Mouse (Mus musculus) left cerebral cortex, adult 6 months (tissue): ENCODE data around the gene March6. TPM values are rescaled to one million over a fixed set of nuclear protein-coding genes. Genes with fewer than 3 reads are reported as not detected.

Experiments used
- long read RNA-seq, 2 experiments: library from polyadenylated mRNA; unstranded; transcript quantifications; one replicate each; pipeline ENCODE4 v2.0.0; 2019 to 2020
- polyA plus RNA-seq: library from polyadenylated mRNA; unstranded; fragments of <200 nt; fragmentation: Nextera tagmentation; gene quantifications from 2 replicates; pipeline ENCODE4 v1.2.3, GENCODE M21; 2021

The March6 gene
- polyA plus RNA-seq = 31.2 and 32.0 TPM in 2 replicates
- long read RNA-seq, experiment 1, full-length matches to known transcripts = 109 of 248 reads
- long read RNA-seq, experiment 1, partial matches to known transcripts = 124 of 248 reads
- long read RNA-seq, experiment 1, other reads (novel, unspliced or antisense) = 15 of 248 reads
- long read RNA-seq, experiment 2, full-length matches to known transcripts = 4 of 71 reads
- long read RNA-seq, experiment 2, partial matches to known transcripts = 11 of 71 reads
- long read RNA-seq, experiment 2, other reads (novel, unspliced or antisense) = 56 of 71 reads

DNA sequence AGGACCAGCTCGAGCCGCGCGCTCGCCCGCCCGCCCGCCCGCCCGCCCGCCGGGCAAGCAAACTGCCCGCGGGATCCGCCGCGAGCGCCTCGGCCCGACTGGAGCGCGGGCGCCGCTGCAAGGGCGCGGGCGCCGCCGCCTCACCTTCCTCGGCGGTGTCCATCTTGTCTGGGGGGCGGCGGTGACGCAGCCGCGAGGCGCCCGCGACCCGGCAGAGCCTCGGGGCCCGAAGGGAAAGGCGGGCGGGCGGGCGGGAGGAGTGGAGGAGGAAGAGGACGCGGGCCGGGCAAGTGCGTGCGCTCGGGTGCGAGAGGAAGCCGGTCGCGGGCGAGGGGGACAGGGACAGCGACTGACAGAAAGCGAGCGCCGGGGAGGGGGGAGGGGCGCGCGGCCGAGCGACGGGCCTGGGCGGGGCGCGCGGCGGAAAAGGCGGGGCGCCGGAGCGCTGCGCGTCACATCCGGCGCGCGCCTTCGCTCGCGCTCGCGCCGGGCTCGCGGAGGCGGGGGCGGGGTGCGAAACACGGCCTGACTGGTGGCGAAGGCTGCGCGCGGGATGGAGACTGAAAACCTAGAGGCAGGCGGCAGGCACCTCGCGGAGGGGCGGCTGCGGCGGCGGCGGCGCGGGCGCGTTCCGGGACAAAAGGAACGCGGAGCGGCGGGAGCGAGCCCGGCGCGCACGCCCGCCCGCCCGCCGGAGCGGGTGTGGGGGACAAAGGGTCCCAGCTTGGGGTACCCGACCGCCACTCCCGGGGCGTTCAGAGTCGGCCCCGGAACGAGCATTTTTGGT, at the start of gene March6:
March6 (minus strand) TSS at position 395 of the 787 bp plus-strand sequence.

DNA sequence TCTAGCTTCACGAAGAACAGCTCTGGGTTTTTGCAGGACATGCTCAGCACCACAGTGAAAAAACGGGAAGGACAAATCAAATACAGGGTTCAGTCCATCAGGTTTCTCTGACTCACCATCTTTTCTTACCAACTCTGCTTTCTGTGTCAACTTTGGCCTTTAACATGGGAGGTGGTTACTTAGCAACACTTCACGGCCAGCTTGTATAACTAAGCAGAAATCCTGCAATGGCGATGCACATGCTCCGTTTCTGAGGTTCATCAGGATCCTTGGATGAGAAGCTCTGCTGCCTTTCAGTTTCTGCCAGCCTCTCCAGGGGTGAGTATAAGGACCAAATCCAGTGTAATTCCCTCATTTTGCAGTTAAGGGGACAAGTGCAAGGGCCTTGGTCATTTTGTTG, 34.3 kb upstream of the March6 start, which contains the start of gene Cmbl:
Cmbl (plus strand) TSS at position 206 of the 400 bp plus-strand sequence.

GRCm38 (mm10) chr15:31453098-31453916, 77.5 kb downstream of the March6 start, which contains the start of gene Ropn1l:
TSS of gene Ropn1l (minus strand) at chr15:31453737.

Other genes starting within 250 kb of the March6 start
- 12.8 and 15.0 TPM in 2 replicates for gene Ankrd33b, start 163.3 kb downstream of the March6 start, polyA plus RNA-seq
- 2.6 and 3.3 TPM in 2 replicates for gene Ropn1l, start 77.3 kb downstream of the March6 start, polyA plus RNA-seq
- gene Cmbl, start 34.3 kb upstream of the March6 start, polyA plus RNA-seq = 26.5 and 30.1 TPM in 2 replicates
- gene Cct5, start 70.8 kb upstream of the March6 start, polyA plus RNA-seq = 245 and 321 TPM in 2 replicates
- gene Fam173b, start 70.8 kb upstream of the March6 start, polyA plus RNA-seq = 12.4 and 14.5 TPM in 2 replicates